Mouse (Mus musculus) ES-Bruce4 (cell line): ENCODE data around the gene Snd1. TPM values are rescaled to one million over a fixed set of nuclear protein-coding genes. Genes with fewer than 3 reads are reported as not detected.

Experiments
- H3K27ac ChIP-seq: 2 replicates; pipeline ENCODE4 v1.5.1; 2012; ENCODE audit warnings: low read length, inconsistent platforms; ENCODE audit not compliant: insufficient read depth
- H3K27me3 ChIP-seq: 2 replicates; pipeline ENCODE4 v1.6.1; 2012; ENCODE audit warnings: mild to moderate bottlenecking, low read length, inconsistent platforms; ENCODE audit not compliant: control insufficient read depth, poor library complexity, insufficient read depth, severe bottlenecking
- H3K36me3 ChIP-seq: 2 replicates; pipeline ENCODE4 v1.6.1; 2012; ENCODE audit warnings: inconsistent platforms, mild to moderate bottlenecking, low read length, moderate library complexity; ENCODE audit not compliant: control insufficient read depth, poor library complexity, insufficient read depth, severe bottlenecking
- H3K4me1 ChIP-seq: one replicate; pipeline ENCODE4 v1.8.1; 2011; ENCODE audit warnings: low read length; ENCODE audit not compliant: control insufficient read depth, insufficient read depth
- H3K4me3 ChIP-seq: 2 replicates; pipeline ENCODE4 v1.5.1; 2011; ENCODE audit warnings: low read depth, mild to moderate bottlenecking, low read length
- H3K9ac ChIP-seq: 2 replicates; pipeline ENCODE4 v1.6.1; 2012; ENCODE audit warnings: low read depth, mild to moderate bottlenecking, inconsistent platforms; ENCODE audit not compliant: poor library complexity, severe bottlenecking
- H3K9me3 ChIP-seq: replicated peaks from 2 replicates; pipeline ENCODE4 v1.6.1; 2012; ENCODE audit warnings: mild to moderate bottlenecking, low read length, inconsistent platforms; ENCODE audit not compliant: control insufficient read depth, poor library complexity, insufficient read depth, severe bottlenecking
- CTCF ChIP-seq: IDR thresholded peaks from one replicate; pipeline ENCODE4 v1.8.1; 2011; ENCODE audit warnings: low read depth, low read length
- EP300 ChIP-seq: IDR thresholded peaks from 2 replicates; pipeline ENCODE4 v1.6.1; 2011; ENCODE audit warnings: low read depth, low read length; ENCODE audit not compliant: insufficient read depth
- POLR2A ChIP-seq: IDR thresholded peaks from one replicate; pipeline ENCODE4 v1.8.1; 2011; ENCODE audit warnings: low read length; ENCODE audit not compliant: insufficient read depth
- polyA plus RNA-seq: library from polyadenylated mRNA; stranded (reverse); fragments of >200 nt; gene quantifications from 2 replicates; pipeline ENCODE4 v1.2.4, GENCODE M21; 2011; ENCODE audit warnings: low read depth; ENCODE audit not compliant: missing spikeins, insufficient read depth, insufficient read length

The Snd1 gene
- polyA plus RNA-seq, 1 experiment, result 155 TPM

GRCm38 (mm10) chr6:28822296-28822695 lies 347.4 kb downstream of the Snd1 start:
- Histone ChIP-seq H3K36me3 (no peaks in the 10 kb centered on the region), H3K27me3 (no peaks in the 10 kb centered on the region), H3K9me3 (no peaks in the 10 kb centered on the region), H3K27ac (no peak overlapping the region), H3K4me1 (no peaks in the 10 kb centered on the region), H3K9ac (no peak overlapping the region), H3K4me3 (no peak overlapping the region)
- no peak for TF ChIP-seq CTCF
- no peak for TF ChIP-seq POLR2A
- no peak for TF ChIP-seq EP300

- Histone ChIP-seq H3K9ac (no peak overlapping the region), H3K27ac (no peak overlapping the region), H3K9me3 (no peaks in the 10 kb centered on the region), H3K4me3 (no peak overlapping the region), H3K4me1 (peaks cover 2% of the 10 kb centered on the region), H3K27me3 (no peaks in the 10 kb centered on the region), H3K36me3 (no peaks in the 10 kb centered on the region)
- no peak for TF ChIP-seq POLR2A
- TF ChIP-seq EP300, result no peak
- no peak for TF ChIP-seq CTCF
Measured at GRCm38 (mm10) chr6:28823375-28823774, 348.4 kb downstream of the Snd1 start.

GRCm38 (mm10) chr6:28823802-28824201 lies 348.9 kb downstream of the Snd1 start:
- no peaks in the 10 kb centered on the region for H3K36me3 ChIP-seq
- no peaks in the 10 kb centered on the region for H3K9me3 ChIP-seq
- no peak overlapping the region for H3K9ac ChIP-seq
- no peaks in the 10 kb centered on the region for H3K27me3 ChIP-seq
- peaks cover 2% of the 10 kb centered on the region for H3K4me1 ChIP-seq
- TF ChIP-seq EP300 (no peak), CTCF (no peak), POLR2A (no peak)
- H3K27ac ChIP-seq, result no peak overlapping the region
- H3K4me3 ChIP-seq, result no peak overlapping the region

GRCm38 (mm10) chr6:28825894-28826293 lies 351.0 kb downstream of the Snd1 start:
- Histone ChIP-seq H3K36me3 (no peaks in the 10 kb centered on the region), H3K4me1 (peaks cover 2% of the 10 kb centered on the region), H3K27ac (no peak overlapping the region), H3K9ac (no peak overlapping the region), H3K27me3 (no peaks in the 10 kb centered on the region), H3K4me3 (no peak overlapping the region), H3K9me3 (no peaks in the 10 kb centered on the region)
- TF ChIP-seq POLR2A (no peak), CTCF (no peak), EP300 (no peak)

- H3K4me3 ChIP-seq, result no peak overlapping the region
Measured at GRCm38 (mm10) chr6:28826689-28827389, 351.9 kb downstream of the Snd1 start.

GRCm38 (mm10) chr6:28827565-28827964 lies 352.6 kb downstream of the Snd1 start:
- H3K9me3 ChIP-seq, result no peaks in the 10 kb centered on the region
- no peak overlapping the region for H3K27ac ChIP-seq
- no peak for TF ChIP-seq EP300
- no peak for TF ChIP-seq POLR2A
- no peak for TF ChIP-seq CTCF
- no peaks in the 10 kb centered on the region for H3K36me3 ChIP-seq
- H3K27me3 ChIP-seq, result no peaks in the 10 kb centered on the region
- no peak overlapping the region for H3K4me3 ChIP-seq
- no peak overlapping the region for H3K9ac ChIP-seq
- H3K4me1 ChIP-seq, result peaks cover 2% of the 10 kb centered on the region

More at GRCm38 (mm10) chr6:28826689-28827389, 351.9 kb downstream of the Snd1 start:
- Histone ChIP-seq H3K27me3 (no peaks in the 10 kb centered on the region), H3K27ac (no peak overlapping the region), H3K9me3 (no peaks in the 10 kb centered on the region), H3K4me1 (peaks cover 2% of the 10 kb centered on the region), H3K36me3 (no peaks in the 10 kb centered on the region), H3K9ac (no peak overlapping the region)
- TF ChIP-seq POLR2A, result no peak
- no peak for TF ChIP-seq EP300
